Mouse (Mus musculus) frontal cortex, postnatal 10 days (tissue): ENCODE results near the gene Dusp10.

Experiments used
- DNase-seq, 2 experiments: peaks; one replicate each; pipeline ENCODE4 v3.0.0; 2022; ENCODE audit warnings: low spot score in 2 of 2, mixed read lengths in 1 of 2

Gene Dusp10

DNA sequence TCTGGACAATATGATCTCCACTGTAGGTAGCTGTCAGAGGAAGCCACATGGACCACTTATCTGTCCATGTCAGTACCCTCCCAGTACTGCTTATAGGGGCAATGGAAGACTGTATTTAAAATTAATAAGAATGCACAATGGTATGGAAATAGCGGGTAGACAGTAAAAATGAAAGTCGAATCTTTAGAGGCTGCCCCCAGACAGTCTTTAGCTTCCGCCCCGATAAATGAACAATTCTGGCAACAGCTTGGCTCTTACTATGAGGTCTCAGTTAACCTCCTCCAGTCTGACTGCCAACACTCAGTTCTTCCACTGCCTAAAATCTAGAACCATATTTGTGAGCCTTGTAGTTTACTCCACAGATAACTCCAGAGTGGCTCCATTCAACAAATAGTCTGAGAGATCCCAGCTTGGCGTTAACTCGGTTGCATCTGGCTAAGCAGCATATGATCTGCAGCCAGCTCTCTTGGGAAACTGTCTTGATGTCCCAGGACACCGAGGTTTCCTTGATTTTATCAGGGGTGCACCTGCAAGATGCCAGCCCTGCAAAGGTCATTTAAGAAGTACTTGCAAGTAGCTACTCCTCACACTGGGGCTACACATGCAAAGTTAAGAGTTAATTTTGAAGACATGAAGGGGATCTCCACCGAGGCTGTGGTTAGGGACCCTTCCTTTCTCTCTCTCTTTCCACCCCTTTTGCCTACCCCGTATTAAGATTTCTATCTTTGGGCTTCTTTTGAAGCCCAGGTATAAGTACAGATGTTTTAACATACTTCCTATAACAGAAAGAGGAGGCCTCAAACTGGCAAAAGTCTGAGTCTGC lies 88.0 kb downstream of the Dusp10 start:
- no peak for DNase-seq

DNA sequence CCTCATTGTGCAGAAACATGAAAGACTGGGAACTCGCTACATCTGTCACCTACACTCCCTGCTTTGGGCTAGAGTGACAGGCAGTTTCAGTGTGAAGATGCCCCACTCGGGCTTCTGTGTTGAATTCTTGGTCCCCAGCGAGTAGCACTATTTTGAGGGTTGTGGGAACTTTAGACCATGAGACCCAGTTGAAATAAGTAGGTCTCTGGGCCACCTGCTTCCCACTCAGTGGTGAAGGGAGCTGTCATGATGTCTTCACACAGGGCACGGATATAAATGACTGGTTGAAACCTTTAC lies 88.6 kb downstream of the Dusp10 start:
- no peak for DNase-seq

DNA sequence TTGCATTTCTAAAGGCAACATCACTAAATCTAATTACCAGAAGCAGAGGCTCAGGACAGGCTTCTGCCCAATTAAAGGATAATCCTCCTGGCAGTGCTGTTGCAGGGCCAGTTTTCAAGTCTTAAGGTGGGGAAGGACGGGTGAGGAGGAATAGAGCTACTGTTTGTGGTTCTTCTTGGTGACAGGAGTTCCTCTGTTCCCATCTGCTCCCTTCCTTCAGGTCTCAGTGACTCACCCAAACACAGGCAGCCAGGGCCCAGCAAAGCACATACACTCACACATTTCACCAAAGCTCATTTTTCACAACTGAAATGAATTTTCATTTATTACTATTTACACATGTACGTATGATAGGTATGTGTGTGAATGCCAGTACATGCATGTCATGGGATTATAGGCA lies 93.7 kb downstream of the Dusp10 start:
- DNase-seq, result no peak

DNA sequence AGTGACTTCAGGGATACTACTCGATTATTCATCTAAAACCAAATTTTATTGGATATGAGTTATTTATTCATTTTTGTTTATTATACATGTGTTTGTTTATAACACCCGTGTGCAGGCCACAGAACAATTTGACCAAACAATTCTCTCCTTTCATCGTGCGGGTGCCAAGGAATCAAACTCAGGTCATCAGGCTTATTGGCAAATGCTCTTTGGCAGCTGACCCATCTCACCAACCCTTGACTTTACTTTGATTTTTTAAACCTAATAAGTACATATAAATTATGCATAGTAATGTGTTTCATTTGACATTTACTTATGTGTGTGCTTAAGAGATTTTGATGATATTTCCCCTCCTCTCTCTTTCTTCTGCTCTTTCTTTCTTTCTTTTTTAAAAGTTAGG lies 94.3 kb downstream of the Dusp10 start:
- no peak for DNase-seq

DNA sequence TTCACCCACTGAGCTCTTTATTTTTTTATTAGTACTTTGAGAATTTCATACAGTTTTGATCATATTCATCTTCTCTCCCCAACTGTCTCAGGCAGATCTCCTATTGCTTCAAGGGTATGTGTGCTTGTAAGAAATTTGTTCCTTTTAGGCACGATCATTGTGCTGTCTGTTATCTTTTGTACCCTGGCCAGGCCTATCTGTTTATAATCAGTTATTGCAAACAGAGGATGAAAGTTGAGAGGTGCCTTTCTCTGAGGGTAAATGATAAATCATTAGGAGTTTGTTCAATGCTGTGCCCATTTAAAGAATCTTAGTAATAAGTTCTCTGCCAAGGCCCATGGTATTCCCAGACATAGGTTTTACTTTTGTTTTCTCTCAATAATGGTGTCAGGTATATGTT lies 95.2 kb downstream of the Dusp10 start:
- no peak for DNase-seq

DNA sequence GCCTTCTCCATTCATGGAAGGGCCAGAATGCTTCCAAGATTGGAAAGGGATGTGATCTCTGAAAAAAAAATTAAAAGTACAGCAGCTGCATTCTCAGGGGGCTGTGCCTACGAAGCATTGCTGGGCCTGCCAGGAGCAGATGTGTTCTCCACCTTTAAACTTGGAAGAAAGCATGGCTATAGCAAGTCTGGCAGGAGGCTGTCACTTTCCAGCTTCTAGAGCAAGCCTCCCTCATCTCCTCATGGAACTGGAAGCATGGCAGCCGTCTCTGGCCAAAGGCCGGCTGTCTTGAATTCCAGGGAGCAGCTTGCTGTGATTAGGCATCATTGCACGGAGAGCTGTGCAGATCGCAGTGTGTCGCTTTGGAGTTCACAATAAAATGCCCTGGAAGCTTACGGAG lies 104.5 kb downstream of the Dusp10 start:
- no peak for DNase-seq

DNA sequence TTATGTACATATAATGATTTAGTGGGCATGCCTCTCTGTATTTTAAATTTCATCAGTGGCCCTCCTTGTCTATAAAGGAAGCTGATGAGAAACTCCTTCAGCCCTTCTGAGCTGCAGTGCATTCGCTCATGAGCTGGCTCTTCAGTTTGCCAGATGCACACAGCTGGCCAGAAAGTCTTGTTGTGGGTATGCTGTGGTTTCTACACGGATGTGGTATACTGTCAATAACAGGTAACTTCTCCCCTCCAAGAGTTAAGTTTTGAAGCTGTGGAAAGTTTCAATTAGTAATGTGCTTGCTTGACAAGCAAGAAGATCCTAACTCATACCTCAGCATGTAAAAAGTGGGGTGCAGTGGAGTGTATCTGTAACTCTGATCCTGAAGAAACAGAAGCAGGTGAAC lies 104.9 kb downstream of the Dusp10 start:
- no peak for DNase-seq

DNA sequence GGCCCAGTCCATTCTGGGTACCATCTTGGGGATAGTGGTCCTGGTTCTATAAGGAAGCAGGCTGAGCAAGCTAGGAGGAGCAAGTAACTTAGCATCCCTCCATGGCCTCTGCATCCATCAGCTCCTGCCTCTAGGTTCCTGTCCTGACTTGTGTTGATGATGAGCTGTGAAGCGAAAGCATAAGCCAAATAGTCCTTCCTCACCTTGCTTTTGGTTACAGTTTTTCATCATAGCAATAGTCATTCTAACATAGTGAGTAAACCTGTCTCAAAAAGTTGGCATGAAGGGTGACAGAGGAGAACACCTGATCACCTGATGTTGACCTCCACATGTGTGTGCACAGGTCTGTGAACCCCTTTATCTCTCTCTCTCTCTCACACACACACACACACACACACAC lies 105.5 kb downstream of the Dusp10 start:
- DNase-seq, result no peak
